Mouse (Mus musculus) forebrain, embryonic 11.5 days (tissue): ENCODE data around the gene Apon. TPM values are rescaled to one million over a fixed set of nuclear protein-coding genes. Genes with fewer than 3 reads are reported as not detected.

Experiments used
- ATAC-seq: fragments of 200-750 bp; cut with Nextera tagmentation; replicated peaks from 2 replicates; pipeline ENCODE4 v1.8.0; 2017; ENCODE audit warnings: moderate TSS enrichment; ENCODE audit not compliant: low FRiP score
- DNase-seq: peaks from one replicate; pipeline ENCODE4 v3.0.0-alpha.2; 2017; ENCODE audit warnings: low spot score
- H3K27ac ChIP-seq: fragments of 300-500 bp; sonication (generic); 2 replicates; pipeline ENCODE4 v1.5.1; 2014; ENCODE audit warnings: low read depth, low read length
- H3K27me3 ChIP-seq: fragments of 300-500 bp; sonication (generic); 2 replicates; pipeline ENCODE4 v1.6.1; 2014; ENCODE audit warnings: mild to moderate bottlenecking, low read length, mixed read lengths; ENCODE audit not compliant: control insufficient read depth, insufficient read depth
- H3K36me3 ChIP-seq: fragments of 300-500 bp; sonication (generic); 2 replicates; pipeline ENCODE4 v1.6.1; 2014; ENCODE audit warnings: mild to moderate bottlenecking, low read length, moderate library complexity, mixed read lengths; ENCODE audit not compliant: control insufficient read depth, insufficient read depth
- H3K4me1 ChIP-seq: fragments of 300-500 bp; sonication (generic); replicated peaks from 2 replicates; pipeline ENCODE4 v1.6.1; 2014; ENCODE audit warnings: low read length, mixed read lengths; ENCODE audit not compliant: control insufficient read depth, insufficient read depth
- H3K4me2 ChIP-seq: fragments of 300-500 bp; sonication (generic); 2 replicates; pipeline ENCODE4 v1.6.1; 2014; ENCODE audit warnings: low read depth, mild to moderate bottlenecking, low read length, moderate library complexity, mixed read lengths; ENCODE audit not compliant: severe bottlenecking
- H3K4me3 ChIP-seq: fragments of 300-500 bp; sonication (generic); 2 replicates; pipeline ENCODE4 v1.5.1; 2014; ENCODE audit warnings: low read depth, low read length
- H3K9ac ChIP-seq: fragments of 300-500 bp; sonication (generic); 2 replicates; pipeline ENCODE4 v1.6.1; 2014; ENCODE audit warnings: low read length
- H3K9me3 ChIP-seq: fragments of 300-500 bp; sonication (generic); 2 replicates; pipeline ENCODE4 v1.6.1; 2016; ENCODE audit warnings: low read length, mixed read lengths; ENCODE audit not compliant: control insufficient read depth
- WGBS: fragments of 180-500 bp; shearing (Covaris S2); extraction: QIAGEN DNeasy Blood & Tissue Kit; methylation state at CpG from one replicate; pipeline ENCODE4 v1.1.7; 2014; 5-methylcytosine and 5-hydroxymethylcytosine counted together
- polyA plus RNA-seq: library from polyadenylated mRNA; unstranded; fragments of >200 nt; fragmentation: Nextera tagmentation; extraction: Ambion mirVana; gene quantifications from 2 replicates; pipeline ENCODE4 v1.2.1, GENCODE M21; 2014

The Apon gene
- polyA plus RNA-seq, 1 experiment from 2014 or later: 0.77 TPM

GRCm38 (mm10) chr10:128240131-128240530 is 13.8 kb upstream of the Apon start:
- Histone ChIP-seq H3K4me3 (no peak overlapping the region), H3K4me1 (0 out of 2 replicates have a peak, but pooled peaks cover 2% of the 10 kb centered on the region), H3K9me3 (no peaks in the 10 kb centered on the region), H3K27me3 (no peaks in the 10 kb centered on the region), H3K27ac (no peak overlapping the region), H3K4me2 (no peak overlapping the region), H3K9ac (no peak overlapping the region), H3K36me3 (peaks cover 10% of the 10 kb centered on the region)
- ATAC-seq: no peak
- DNase-seq: no peak
- WGBS: 96% methylated on average over 18 of the region's 18 CpGs

GRCm38 (mm10) chr10:128243252-128243651 is 10.6 kb upstream of the Apon start:
- Histone ChIP-seq H3K27me3 (no peaks in the 10 kb centered on the region), H3K27ac (no peak overlapping the region), H3K4me3 (no peak overlapping the region), H3K9ac (no peak overlapping the region), H3K4me1 (no peaks in the 10 kb centered on the region), H3K9me3 (no peaks in the 10 kb centered on the region), H3K36me3 (peaks cover 18% of the 10 kb centered on the region), H3K4me2 (no peak overlapping the region)
- ATAC-seq: no peak
- no peak for DNase-seq
- 98% methylated on average over 8 of the region's 8 CpGs for WGBS

GRCm38 (mm10) chr10:128244121-128244520 is 9.8 kb upstream of the Apon start:
- H3K4me1 ChIP-seq: no peaks in the 10 kb centered on the region
- H3K4me2 ChIP-seq: no peak overlapping the region
- H3K27me3 ChIP-seq: no peaks in the 10 kb centered on the region
- no peak overlapping the region for H3K4me3 ChIP-seq
- ATAC-seq (no peak), DNase-seq (no peak)
- no peak overlapping the region for H3K27ac ChIP-seq
- no peaks in the 10 kb centered on the region for H3K9me3 ChIP-seq
- WGBS: 95% methylated on average over 15 of the region's 15 CpGs
- no peak overlapping the region for H3K9ac ChIP-seq
- H3K36me3 ChIP-seq: peaks cover 18% of the 10 kb centered on the region

- Histone ChIP-seq H3K27me3 (no peaks in the 10 kb centered on the region), H3K9me3 (no peaks in the 10 kb centered on the region), H3K4me3 (no peak overlapping the region), H3K4me1 (no peaks in the 10 kb centered on the region), H3K27ac (no peak overlapping the region), H3K4me2 (no peak overlapping the region), H3K36me3 (peaks cover 24% of the 10 kb centered on the region; the same call in 1 of the 2 replicates), H3K9ac (no peak overlapping the region)
- no peak for DNase-seq
- no peak for ATAC-seq
- WGBS: 89% methylated on average over 17 of the region's 17 CpGs
Measured at GRCm38 (mm10) chr10:128247020-128247732, 6.7 kb upstream of the Apon start.

- H3K4me1 ChIP-seq: no peaks in the 10 kb centered on the region
- no peak overlapping the region for H3K4me2 ChIP-seq
- H3K27ac ChIP-seq: no peak overlapping the region
- 92% methylated on average over 13 of the region's 13 CpGs for WGBS
- DNase-seq (no peak), ATAC-seq (no peak)
- no peaks in the 10 kb centered on the region for H3K27me3 ChIP-seq
- H3K4me3 ChIP-seq: no peak overlapping the region
- H3K9ac ChIP-seq: no peak overlapping the region
- H3K9me3 ChIP-seq: no peaks in the 10 kb centered on the region
- H3K36me3 ChIP-seq: peaks cover 23% of the 10 kb centered on the region; the same call in 1 of the 2 replicates
Measured at GRCm38 (mm10) chr10:128250565-128250964, 3.3 kb upstream of the Apon start.

DNA sequence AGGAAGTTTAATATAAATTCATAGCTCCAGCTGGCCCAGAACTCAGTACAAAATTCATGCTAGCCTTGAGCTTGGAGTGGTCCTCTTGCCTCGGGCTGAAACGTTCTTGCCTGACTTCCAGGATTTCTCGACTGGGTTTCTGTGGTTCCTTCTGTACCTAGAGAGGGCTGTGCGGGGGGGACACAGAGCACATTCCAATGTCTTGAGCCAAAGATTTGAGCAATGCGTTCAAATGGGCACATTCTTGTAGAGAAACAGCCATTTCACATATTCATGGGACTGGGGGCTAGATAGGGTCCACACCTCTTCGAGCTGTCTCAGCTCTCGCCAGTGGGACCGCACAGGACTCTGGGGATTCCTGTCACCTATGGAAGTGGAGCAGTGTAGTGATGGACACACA is 2.0 kb downstream of the Apon start:
- no peak overlapping the region for H3K9ac ChIP-seq
- no peak overlapping the region for H3K4me2 ChIP-seq
- 90% methylated on average over 8 of the region's 8 CpGs for WGBS
- H3K27ac ChIP-seq: no peak overlapping the region
- DNase-seq (no peak), ATAC-seq (no peak)
- H3K4me1 ChIP-seq: no peaks in the 10 kb centered on the region
- no peaks in the 10 kb centered on the region for H3K9me3 ChIP-seq
- peaks cover 5% of the 10 kb centered on the region; the same call in 1 of the 2 replicates for H3K36me3 ChIP-seq
- H3K4me3 ChIP-seq: no peak overlapping the region
- H3K27me3 ChIP-seq: no peaks in the 10 kb centered on the region

GRCm38 (mm10) chr10:128256328-128256727 is 2.4 kb downstream of the Apon start:
- Histone ChIP-seq H3K4me2 (no peak overlapping the region), H3K9me3 (no peaks in the 10 kb centered on the region), H3K9ac (no peak overlapping the region), H3K27ac (no peak overlapping the region), H3K4me3 (no peak overlapping the region), H3K4me1 (no peaks in the 10 kb centered on the region), H3K36me3 (peaks cover 5% of the 10 kb centered on the region; the same call in 1 of the 2 replicates), H3K27me3 (no peaks in the 10 kb centered on the region)
- DNase-seq (no peak), ATAC-seq (no peak)
- WGBS: 95% methylated on average over 8 of the region's 8 CpGs

DNA sequence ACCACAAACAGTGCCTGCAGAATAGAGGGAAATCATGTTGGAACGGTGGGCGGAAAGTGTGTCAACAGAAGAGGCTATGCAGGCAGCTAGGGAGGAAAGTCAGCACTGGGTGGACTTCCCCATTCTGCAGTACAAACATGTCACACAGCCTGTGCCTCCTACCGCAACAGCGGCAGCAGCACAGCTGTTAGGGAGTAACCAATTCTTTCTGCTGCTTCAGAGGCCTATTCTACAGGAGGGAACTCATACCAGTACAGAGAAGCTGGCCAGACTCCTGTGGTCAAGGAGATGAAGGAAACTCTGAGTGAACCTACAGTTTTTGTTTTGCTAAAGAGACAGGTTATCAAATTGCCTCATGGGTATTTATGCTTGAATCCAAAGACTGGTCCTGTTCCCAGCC is 5.1 kb downstream of the Apon start:
- Histone ChIP-seq H3K9ac (no peak overlapping the region), H3K27ac (no peak overlapping the region), H3K27me3 (no peaks in the 10 kb centered on the region), H3K4me2 (no peak overlapping the region), H3K4me3 (no peak overlapping the region), H3K9me3 (no peaks in the 10 kb centered on the region), H3K4me1 (no peaks in the 10 kb centered on the region), H3K36me3 (no peaks in the 10 kb centered on the region)
- ATAC-seq (no peak), DNase-seq (no peak)
- 88% methylated on average over 4 of the region's 4 CpGs for WGBS

GRCm38 (mm10) chr10:128259946-128260345 is 6.0 kb downstream of the Apon start:
- H3K27me3 ChIP-seq: no peaks in the 10 kb centered on the region
- no peaks in the 10 kb centered on the region for H3K4me1 ChIP-seq
- no peaks in the 10 kb centered on the region for H3K9me3 ChIP-seq
- H3K36me3 ChIP-seq: no peaks in the 10 kb centered on the region
- H3K27ac ChIP-seq: no peak overlapping the region
- H3K9ac ChIP-seq: no peak overlapping the region
- DNase-seq (no peak), ATAC-seq (no peak)
- H3K4me2 ChIP-seq: no peak overlapping the region
- H3K4me3 ChIP-seq: no peak overlapping the region
- WGBS: 83% methylated on average over 5 of the region's 5 CpGs
